Mouse (Mus musculus): ENCODE results near the gene Cox6a1. TPM values are rescaled to one million over a fixed set of nuclear protein-coding genes. Genes with fewer than 3 reads are reported as not detected.

The Cox6a1 gene
- polyA plus RNA-seq (2015; fragmentation: Illumina TruSeq; extraction: RNeasy Lipid Tissue Mini Kit (QIAGEN cat#74804); ENCODE audit: insufficient read depth, low replicate concordance): 153 TPM

GRCm38 (mm10) chr5:115348546-115349224 is at the start of gene Cox6a1:
Gene Cox6a1 (minus strand): TSS chr5:115348981.

GRCm38 (mm10) chr5:115340577-115341313 is 8.0 kb downstream of the Cox6a1 start, which contains the start of the genes Gatc and Triap1:
Gene Gatc (minus strand): TSS chr5:115341178.
Gene Triap1 (plus strand): TSS chr5:115341225.

GRCm38 (mm10) chr5:115326875-115327609 is 21.7 kb downstream of the Cox6a1 start, which contains the start of gene Srsf9:
Gene Srsf9 (plus strand): TSS chr5:115327177.

GRCm38 (mm10) chr5:115300792-115301614 is 47.8 kb downstream of the Cox6a1 start, which contains the start of gene Dynll1:
Gene Dynll1 (minus strand): TSS chr5:115300999.

Other genes starting within 250 kb of the Cox6a1 start
- 5.3 TPM for gene Acads, start 229.6 kb downstream of the Cox6a1 start, polyA plus RNA-seq (2015; fragmentation: Illumina TruSeq; extraction: RNeasy Lipid Tissue Mini Kit (QIAGEN cat#74804); ENCODE audit: insufficient read depth, low replicate concordance)
- 26.3 TPM for gene Unc119b, start 214.0 kb downstream of the Cox6a1 start, polyA plus RNA-seq (2015; fragmentation: Illumina TruSeq; extraction: RNeasy Lipid Tissue Mini Kit (QIAGEN cat#74804); ENCODE audit: insufficient read depth, low replicate concordance)
- 86.7 TPM for gene Mlec, start 190.8 kb downstream of the Cox6a1 start, polyA plus RNA-seq (2015; fragmentation: Illumina TruSeq; extraction: RNeasy Lipid Tissue Mini Kit (QIAGEN cat#74804); ENCODE audit: insufficient read depth, low replicate concordance)
- 2.0 TPM for gene Cabp1, start 154.6 kb downstream of the Cox6a1 start, polyA plus RNA-seq (2015; fragmentation: Illumina TruSeq; extraction: RNeasy Lipid Tissue Mini Kit (QIAGEN cat#74804); ENCODE audit: insufficient read depth, low replicate concordance)
- 72.3 TPM for gene Pop5, start 113.1 kb downstream of the Cox6a1 start, polyA plus RNA-seq (2015; fragmentation: Illumina TruSeq; extraction: RNeasy Lipid Tissue Mini Kit (QIAGEN cat#74804); ENCODE audit: insufficient read depth, low replicate concordance)
- gene Rnf10, start 76.1 kb downstream of the Cox6a1 start, polyA plus RNA-seq (2015; fragmentation: Illumina TruSeq; extraction: RNeasy Lipid Tissue Mini Kit (QIAGEN cat#74804); ENCODE audit: insufficient read depth, low replicate concordance): 126 TPM
- gene Coq5, start 69.3 kb downstream of the Cox6a1 start, polyA plus RNA-seq (2015; fragmentation: Illumina TruSeq; extraction: RNeasy Lipid Tissue Mini Kit (QIAGEN cat#74804); ENCODE audit: insufficient read depth, low replicate concordance): 24.9 TPM
- gene Dynll1, start 48.0 kb downstream of the Cox6a1 start, polyA plus RNA-seq (2015; fragmentation: Illumina TruSeq; extraction: RNeasy Lipid Tissue Mini Kit (QIAGEN cat#74804); ENCODE audit: insufficient read depth, low replicate concordance): 507 TPM
- gene Srsf9, start 21.8 kb downstream of the Cox6a1 start, polyA plus RNA-seq (2015; fragmentation: Illumina TruSeq; extraction: RNeasy Lipid Tissue Mini Kit (QIAGEN cat#74804); ENCODE audit: insufficient read depth, low replicate concordance): 58.6 TPM
- 19.0 TPM for gene Gatc, start 7.8 kb downstream of the Cox6a1 start, polyA plus RNA-seq (2015; fragmentation: Illumina TruSeq; extraction: RNeasy Lipid Tissue Mini Kit (QIAGEN cat#74804); ENCODE audit: insufficient read depth, low replicate concordance)
- 35.2 TPM for gene Triap1, start 7.8 kb downstream of the Cox6a1 start, polyA plus RNA-seq (2015; fragmentation: Illumina TruSeq; extraction: RNeasy Lipid Tissue Mini Kit (QIAGEN cat#74804); ENCODE audit: insufficient read depth, low replicate concordance)
- gene Msi1, start 80.6 kb upstream of the Cox6a1 start, polyA plus RNA-seq (2015; fragmentation: Illumina TruSeq; extraction: RNeasy Lipid Tissue Mini Kit (QIAGEN cat#74804); ENCODE audit: insufficient read depth, low replicate concordance): 0.22 TPM
- 0.55 TPM for gene Pla2g1b, start 117.3 kb upstream of the Cox6a1 start, polyA plus RNA-seq (2015; fragmentation: Illumina TruSeq; extraction: RNeasy Lipid Tissue Mini Kit (QIAGEN cat#74804); ENCODE audit: insufficient read depth, low replicate concordance)
- gene Sirt4, start 135.7 kb upstream of the Cox6a1 start, polyA plus RNA-seq (2015; fragmentation: Illumina TruSeq; extraction: RNeasy Lipid Tissue Mini Kit (QIAGEN cat#74804); ENCODE audit: insufficient read depth, low replicate concordance): 17.1 TPM
- 42.2 TPM for gene Pxn, start 157.7 kb upstream of the Cox6a1 start, polyA plus RNA-seq (2015; fragmentation: Illumina TruSeq; extraction: RNeasy Lipid Tissue Mini Kit (QIAGEN cat#74804); ENCODE audit: insufficient read depth, low replicate concordance)
- gene Rplp0, start 210.5 kb upstream of the Cox6a1 start, polyA plus RNA-seq (2015; fragmentation: Illumina TruSeq; extraction: RNeasy Lipid Tissue Mini Kit (QIAGEN cat#74804); ENCODE audit: insufficient read depth, low replicate concordance): 925 TPM
- gene Gcn1l1, start 216.3 kb upstream of the Cox6a1 start, polyA plus RNA-seq (2015; fragmentation: Illumina TruSeq; extraction: RNeasy Lipid Tissue Mini Kit (QIAGEN cat#74804); ENCODE audit: insufficient read depth, low replicate concordance): 13.0 TPM

Data from spleen, adult 10 weeks (tissue).